Mouse (Mus musculus): ENCODE results near the gene Psmd9. TPM values are rescaled to one million over a fixed set of nuclear protein-coding genes. Genes with fewer than 3 reads are reported as not detected.
"Not testable (repeated sequence)": the region's sequence is repeated elsewhere in the genome, so short reads cannot be mapped to it uniquely, and the experiment has no call there.

Gene Psmd9
- polyA plus RNA-seq, 1 experiment from 2014 or later, result 66.9 TPM

- WGBS, result 66% methylated on average over 6 of the region's 6 CpGs
- no peaks in the 10 kb centered on the region for H3K9me3 ChIP-seq
- H3K27me3 ChIP-seq, result 0 out of 2 replicates have a peak, but pooled peaks cover 4% of the 10 kb centered on the region
- ATAC-seq (ENCODE audit: low read depth), result no peak
- no peak overlapping the region for H3K9ac ChIP-seq
- no peak overlapping the region for H3K4me3 ChIP-seq
- H3K27ac ChIP-seq (replicated peaks), result no peak overlapping the region
- no peaks in the 10 kb centered on the region for H3K36me3 ChIP-seq
- no peak overlapping the region for H3K4me2 ChIP-seq
- H3K4me1 ChIP-seq (replicated peaks), result peaks cover 4% of the 10 kb centered on the region; the same call in 1 of the 2 replicates
These were observed 16.8 kb downstream of the Psmd9 start for GRCm38 (mm10) chr5:123185966-123186365.

GRCm38 (mm10) chr5:123187306-123187705, 18.1 kb downstream of the Psmd9 start:
- 92% methylated on average over 3 of the region's 3 CpGs for WGBS
- no peak overlapping the region for H3K4me2 ChIP-seq
- no peaks in the 10 kb centered on the region for H3K9me3 ChIP-seq
- H3K36me3 ChIP-seq, result no peaks in the 10 kb centered on the region
- H3K27me3 ChIP-seq, result 0 out of 2 replicates have a peak, but pooled peaks cover 4% of the 10 kb centered on the region
- no peak overlapping the region for H3K4me3 ChIP-seq
- no peak overlapping the region for H3K9ac ChIP-seq
- no peak overlapping the region for H3K27ac ChIP-seq (replicated peaks)
- no peak for ATAC-seq (ENCODE audit: low read depth)
- H3K4me1 ChIP-seq (replicated peaks), result peaks cover 4% of the 10 kb centered on the region; the same call in 1 of the 2 replicates

- Histone ChIP-seq H3K9ac (no peak overlapping the region), H3K36me3 (no peaks in the 10 kb centered on the region), H3K27me3 (no peaks in the 10 kb centered on the region), H3K9me3 (no peaks in the 10 kb centered on the region), H3K4me3 (no peak overlapping the region), H3K4me2 (no peak overlapping the region), H3K4me1 (replicated peaks) (peaks cover 6% of the 10 kb centered on the region; the same call in 1 of the 2 replicates), H3K27ac (replicated peaks) (no peak overlapping the region)
- 82% methylated on average over 3 of the region's 3 CpGs for WGBS
- ATAC-seq (ENCODE audit: low read depth), result no peak
These were observed 21.7 kb downstream of the Psmd9 start for GRCm38 (mm10) chr5:123190912-123191311.

GRCm38 (mm10) chr5:123191427-123191826, 22.2 kb downstream of the Psmd9 start:
- Histone ChIP-seq H3K9me3 (no peaks in the 10 kb centered on the region), H3K4me2 (no peak overlapping the region), H3K9ac (no peak overlapping the region), H3K4me1 (replicated peaks) (0 out of 2 replicates have a peak, but pooled peaks cover 3% of the 10 kb centered on the region), H3K4me3 (no peak overlapping the region), H3K27ac (replicated peaks) (no peak overlapping the region), H3K27me3 (no peaks in the 10 kb centered on the region), H3K36me3 (no peaks in the 10 kb centered on the region)
- ATAC-seq (ENCODE audit: low read depth), result no peak
- WGBS, result 87% methylated on average over 6 of the region's 6 CpGs

- H3K27me3 ChIP-seq, result no peaks in the 10 kb centered on the region
- WGBS, result 48% methylated on average over 9 of the region's 9 CpGs
- no peak for ATAC-seq (ENCODE audit: low read depth)
- H3K9ac ChIP-seq, result no peak overlapping the region
- H3K36me3 ChIP-seq, result no peaks in the 10 kb centered on the region
- no peak overlapping the region for H3K27ac ChIP-seq (replicated peaks)
- 0 out of 2 replicates have a peak, but pooled peaks cover 3% of the 10 kb centered on the region for H3K4me1 ChIP-seq (replicated peaks)
- H3K9me3 ChIP-seq, result no peaks in the 10 kb centered on the region
- H3K4me3 ChIP-seq, result no peak overlapping the region
- H3K4me2 ChIP-seq, result no peak overlapping the region
These were observed 23.5 kb downstream of the Psmd9 start for GRCm38 (mm10) chr5:123192606-123193150.

- Histone ChIP-seq H3K9ac (no peak overlapping the region), H3K27ac (replicated peaks) (no peak overlapping the region), H3K4me2 (no peak overlapping the region), H3K9me3 (no peaks in the 10 kb centered on the region), H3K4me1 (replicated peaks) (0 out of 2 replicates have a peak, but pooled peaks cover 3% of the 10 kb centered on the region), H3K36me3 (no peaks in the 10 kb centered on the region), H3K27me3 (no peaks in the 10 kb centered on the region), H3K4me3 (no peak overlapping the region)
- 84% methylated on average over 5 of the region's 5 CpGs for WGBS
- no peak for ATAC-seq (ENCODE audit: low read depth)
These were observed 24.2 kb downstream of the Psmd9 start for GRCm38 (mm10) chr5:123193436-123193835.

GRCm38 (mm10) chr5:123194856-123195255, 25.6 kb downstream of the Psmd9 start:
- Histone ChIP-seq H3K27ac (replicated peaks) (no peak overlapping the region), H3K27me3 (no peaks in the 10 kb centered on the region), H3K9me3 (no peaks in the 10 kb centered on the region), H3K36me3 (no peaks in the 10 kb centered on the region), H3K4me2 (no peak overlapping the region), H3K4me1 (replicated peaks) (0 out of 2 replicates have a peak, but pooled peaks cover 3% of the 10 kb centered on the region), H3K4me3 (no peak overlapping the region), H3K9ac (no peak overlapping the region)
- 84% methylated on average over 6 of the region's 6 CpGs for WGBS
- no peak for ATAC-seq (ENCODE audit: low read depth)

- WGBS, result 92% methylated on average over 16 of the region's 16 CpGs
- no peaks in the 10 kb centered on the region for H3K9me3 ChIP-seq
These were observed 26.3 kb downstream of the Psmd9 start for GRCm38 (mm10) chr5:123195500-123196000.

GRCm38 (mm10) chr5:123196746-123197145, 27.5 kb downstream of the Psmd9 start:
- WGBS, result 78% methylated on average over 4 of the region's 4 CpGs
- H3K4me1 ChIP-seq (replicated peaks), result 0 out of 2 replicates have a peak, but pooled peaks cover 3% of the 10 kb centered on the region
- no peaks in the 10 kb centered on the region for H3K27me3 ChIP-seq
- no peak overlapping the region for H3K27ac ChIP-seq (replicated peaks)
- H3K9ac ChIP-seq, result no peak overlapping the region
- no peak for ATAC-seq (ENCODE audit: low read depth)
- no peaks in the 10 kb centered on the region for H3K9me3 ChIP-seq
- H3K36me3 ChIP-seq, result no peaks in the 10 kb centered on the region
- H3K4me2 ChIP-seq, result no peak overlapping the region
- H3K4me3 ChIP-seq, result no peak overlapping the region

More at GRCm38 (mm10) chr5:123195500-123196000, 26.3 kb downstream of the Psmd9 start:
- H3K27me3 ChIP-seq, result no peaks in the 10 kb centered on the region
- H3K4me2 ChIP-seq, result no peak overlapping the region
- H3K4me1 ChIP-seq (replicated peaks), result 0 out of 2 replicates have a peak, but pooled peaks cover 3% of the 10 kb centered on the region
- no peaks in the 10 kb centered on the region for H3K36me3 ChIP-seq
- no peak overlapping the region for H3K4me3 ChIP-seq
- no peak overlapping the region for H3K9ac ChIP-seq
- no peak for ATAC-seq (ENCODE audit: low read depth)
- H3K27ac ChIP-seq (replicated peaks), result no peak overlapping the region

- H3K4me3 ChIP-seq, result no peak overlapping the region
These were observed 29.3 kb downstream of the Psmd9 start for GRCm38 (mm10) chr5:123198523-123198922.

GRCm38 (mm10) chr5:123200816-123201522, 31.8 kb downstream of the Psmd9 start:
- not testable (repeated sequence) for H3K27me3 ChIP-seq; H3K4me1 ChIP-seq (replicated peaks); ATAC-seq (ENCODE audit: low read depth); H3K36me3 ChIP-seq; H3K9ac ChIP-seq; H3K4me2 ChIP-seq; H3K27ac ChIP-seq (replicated peaks); H3K4me3 ChIP-seq; H3K9me3 ChIP-seq
- 93% methylated on average over 7 of the region's 7 CpGs for WGBS

More at GRCm38 (mm10) chr5:123198523-123198922, 29.3 kb downstream of the Psmd9 start:
- Histone ChIP-seq H3K4me1 (replicated peaks) (no peaks in the 10 kb centered on the region), H3K27me3 (no peaks in the 10 kb centered on the region), H3K27ac (replicated peaks) (no peak overlapping the region), H3K36me3 (no peaks in the 10 kb centered on the region), H3K9me3 (no peaks in the 10 kb centered on the region), H3K4me2 (no peak overlapping the region), H3K9ac (no peak overlapping the region)
- 87% methylated on average over 4 of the region's 4 CpGs for WGBS
- ATAC-seq (ENCODE audit: low read depth), result no peak

- Histone ChIP-seq H3K36me3 (no peaks in the 10 kb centered on the region), H3K4me3 (no peak overlapping the region), H3K27ac (replicated peaks) (no peak overlapping the region), H3K4me1 (replicated peaks) (no peaks in the 10 kb centered on the region), H3K9me3 (no peaks in the 10 kb centered on the region), H3K27me3 (no peaks in the 10 kb centered on the region), H3K9ac (no peak overlapping the region), H3K4me2 (no peak overlapping the region)
- ATAC-seq (ENCODE audit: low read depth), result no peak
- WGBS, result 90% methylated on average over 7 of the region's 7 CpGs
These were observed 32.3 kb downstream of the Psmd9 start for GRCm38 (mm10) chr5:123201523-123201892.

All from neural tube, embryonic 13.5 days (tissue).